Mouse (Mus musculus): Measurements from ENCODE around the gene Gm9044.
"Not testable (repeated sequence)": the region's sequence is repeated elsewhere in the genome, so short reads cannot be mapped to it uniquely, and the experiment has no call there.

Gm9044 gene

GRCm38 (mm10) chr10:118332308-118332707, at the start of gene Gm9044:
Gm9044 (minus strand) TSS chr10:118332408.
- not testable (repeated sequence) for DNase-seq (ENCODE audit: low read depth)

GRCm38 (mm10) chr10:118370443-118370842, 38.2 kb upstream of the Gm9044 start:
- DNase-seq (ENCODE audit: low read depth): peak; percentile 85

- DNase-seq (ENCODE audit: low read depth): no peak
Measured at GRCm38 (mm10) chr10:118369518-118369917, 37.3 kb upstream of the Gm9044 start.

GRCm38 (mm10) chr10:118354005-118354404, 21.8 kb upstream of the Gm9044 start, which contains the start of gene Gm9049:
Gm9049 (minus strand) TSS chr10:118354105.
- DNase-seq (ENCODE audit: low read depth): not testable (repeated sequence)

GRCm38 (mm10) chr10:118348579-118348978, 16.4 kb upstream of the Gm9044 start, which contains the start of gene Gm9048:
Gm9048 (minus strand) TSS chr10:118348679.
- not testable (repeated sequence) for DNase-seq (ENCODE audit: low read depth)

- not testable (repeated sequence) for DNase-seq (ENCODE audit: low read depth)
Measured at GRCm38 (mm10) chr10:118343155-118343554, 10.9 kb upstream of the Gm9044 start, which contains the start of gene Gm9046. Gm9046 (minus strand) TSS chr10:118343255.

- DNase-seq (ENCODE audit: low read depth): not testable (repeated sequence)
Measured at GRCm38 (mm10) chr10:118337731-118338130, 5.5 kb upstream of the Gm9044 start, which contains the start of gene Gm9045. Gm9045 (minus strand) TSS chr10:118337831.

GRCm38 (mm10) chr10:118326869-118327268, 5.3 kb downstream of the Gm9044 start, which contains the start of gene Gm9040:
Gm9040 (minus strand) TSS chr10:118326969.
- DNase-seq (ENCODE audit: low read depth): not testable (repeated sequence)

GRCm38 (mm10) chr10:118319024-118319423, 13.2 kb downstream of the Gm9044 start:
- DNase-seq (ENCODE audit: low read depth): no peak

GRCm38 (mm10) chr10:118302133-118302532, 30.1 kb downstream of the Gm9044 start:
- not testable (repeated sequence) for DNase-seq (ENCODE audit: low read depth)

GRCm38 (mm10) chr10:118294938-118295337, 37.3 kb downstream of the Gm9044 start, which contains the start of gene Iltifb:
Iltifb (minus strand) TSS chr10:118295038.
- no peak for DNase-seq (ENCODE audit: low read depth)

GRCm38 (mm10) chr10:118283016-118283415, 49.2 kb downstream of the Gm9044 start:
- not testable (repeated sequence) for DNase-seq (ENCODE audit: low read depth)

- DNase-seq (ENCODE audit: low read depth): not testable (repeated sequence)
Measured at GRCm38 (mm10) chr10:118282565-118282964, 49.6 kb downstream of the Gm9044 start.

Measured in NIH3T3 (cell line).